Mouse (Mus musculus) erythroblast, embryonic 14.5 days (primary cell): ENCODE measurements around the gene Epop. TPM values are rescaled to one million over a fixed set of nuclear protein-coding genes. Genes with fewer than 3 reads are reported as not detected.
"Not testable (repeated sequence)": the region's sequence is repeated elsewhere in the genome, so short reads cannot be mapped to it uniquely, and the experiment has no call there.

Source experiments
- H3K27me3 ChIP-seq: 2 replicates; pipeline ENCODE4 v1.6.1; 2012; ENCODE audit warnings: inconsistent platforms; ENCODE audit not compliant: control insufficient read depth
- H3K36me3 ChIP-seq: 2 replicates; pipeline ENCODE4 v1.6.1; 2012; ENCODE audit warnings: mild to moderate bottlenecking, inconsistent platforms; ENCODE audit not compliant: control insufficient read depth
- H3K4me1 ChIP-seq: 2 replicates; pipeline ENCODE4 v1.6.1; 2012; ENCODE audit warnings: inconsistent platforms; ENCODE audit not compliant: control insufficient read depth
- H3K4me3 ChIP-seq: replicated peaks from 2 replicates; pipeline ENCODE3; 2012; ENCODE audit warnings: moderate library complexity, mild to moderate bottlenecking, inconsistent platforms
- H3K9me3 ChIP-seq: 2 replicates; pipeline ENCODE4 v1.6.1; 2012; ENCODE audit warnings: low read length, inconsistent platforms, mixed read lengths; ENCODE audit not compliant: control insufficient read depth
- GATA1 ChIP-seq: IDR thresholded peaks from 2 replicates; pipeline ENCODE4 v1.6.1; 2012; ENCODE audit warnings: low read length, inconsistent platforms, mixed read lengths
- TAL1 ChIP-seq: IDR thresholded peaks from 3 replicates; pipeline ENCODE4 v1.6.1; 2012; ENCODE audit warnings: low read length, inconsistent platforms, mixed read lengths
- polyA plus RNA-seq: library from polyadenylated mRNA; stranded (reverse); fragments of >175 nt; gene quantifications from 2 replicates; pipeline ENCODE4 v1.2.3, GENCODE M21; 2012

Epop gene
- polyA plus RNA-seq, 1 experiment = 0.13 TPM

GRCm38 (mm10) chr11:97662207-97662892, 32.8 kb upstream of the Epop start:
- Histone ChIP-seq H3K9me3 (peaks cover 7% of the 10 kb centered on the region; the same call in 1 of the 2 replicates), H3K4me3 (peak overlapping the region; percentile 34), H3K4me1 (peaks cover 14% of the 10 kb centered on the region), H3K27me3 (peaks cover 91% of the 10 kb centered on the region), H3K36me3 (peaks cover 3% of the 10 kb centered on the region; the same call in 1 of the 2 replicates)
- no peak for TF ChIP-seq GATA1

GRCm38 (mm10) chr11:97661648-97662133, 32.2 kb upstream of the Epop start:
- H3K4me3 ChIP-seq = no peak overlapping the region
- H3K4me1 ChIP-seq = peaks cover 14% of the 10 kb centered on the region
- peaks cover 7% of the 10 kb centered on the region; the same call in 1 of the 2 replicates for H3K9me3 ChIP-seq
- peaks cover 88% of the 10 kb centered on the region for H3K27me3 ChIP-seq
- peaks cover 3% of the 10 kb centered on the region; the same call in 1 of the 2 replicates for H3K36me3 ChIP-seq
- TF ChIP-seq TAL1 (no peak), GATA1 (no peak)

GRCm38 (mm10) chr11:97660734-97661647, 31.5 kb upstream of the Epop start:
- TF ChIP-seq GATA1 = no peak
- no peak for TF ChIP-seq TAL1
- Histone ChIP-seq H3K27me3 (peaks cover 82% of the 10 kb centered on the region), H3K4me3 (peak overlapping the region; percentile 62), H3K9me3 (peaks cover 7% of the 10 kb centered on the region; the same call in 1 of the 2 replicates), H3K4me1 (peaks cover 14% of the 10 kb centered on the region), H3K36me3 (peaks cover 3% of the 10 kb centered on the region; the same call in 1 of the 2 replicates)

- no peak for TF ChIP-seq GATA1
- no peak for TF ChIP-seq TAL1
- Histone ChIP-seq H3K27me3 (peaks cover 74% of the 10 kb centered on the region), H3K4me1 (peaks cover 14% of the 10 kb centered on the region), H3K9me3 (peaks cover 4% of the 10 kb centered on the region; the same call in 1 of the 2 replicates), H3K36me3 (no peaks in the 10 kb centered on the region), H3K4me3 (peak overlapping the region; percentile 62)
Observed at GRCm38 (mm10) chr11:97659990-97660714, 30.6 kb upstream of the Epop start.

GRCm38 (mm10) chr11:97659267-97659989, 29.9 kb upstream of the Epop start:
- no peak for TF ChIP-seq GATA1
- no peak for TF ChIP-seq TAL1
- peak overlapping the region; percentile 62 for H3K4me3 ChIP-seq
- H3K27me3 ChIP-seq = peaks cover 66% of the 10 kb centered on the region
- H3K9me3 ChIP-seq = peaks cover 4% of the 10 kb centered on the region; the same call in 1 of the 2 replicates
- no peaks in the 10 kb centered on the region for H3K36me3 ChIP-seq
- peaks cover 14% of the 10 kb centered on the region for H3K4me1 ChIP-seq

- peaks cover 60% of the 10 kb centered on the region for H3K27me3 ChIP-seq
- no peak overlapping the region for H3K4me3 ChIP-seq
- no peaks in the 10 kb centered on the region for H3K36me3 ChIP-seq
- H3K4me1 ChIP-seq = peaks cover 14% of the 10 kb centered on the region
- peaks cover 4% of the 10 kb centered on the region; the same call in 1 of the 2 replicates for H3K9me3 ChIP-seq
- TF ChIP-seq TAL1 (no peak), GATA1 (no peak)
Observed at GRCm38 (mm10) chr11:97658751-97659266, 29.3 kb upstream of the Epop start.

- peaks cover 14% of the 10 kb centered on the region for H3K4me1 ChIP-seq
- H3K4me3 ChIP-seq, H3K9me3 ChIP-seq, H3K36me3 ChIP-seq: not testable (repeated sequence)
- H3K27me3 ChIP-seq = peaks cover 52% of the 10 kb centered on the region
Observed at GRCm38 (mm10) chr11:97657967-97658366, 28.5 kb upstream of the Epop start.

GRCm38 (mm10) chr11:97657184-97657945, 27.9 kb upstream of the Epop start:
- TF ChIP-seq GATA1 (no peak), TAL1 (no peak)
- Histone ChIP-seq H3K27me3 (peaks cover 46% of the 10 kb centered on the region), H3K9me3 (peaks cover 7% of the 10 kb centered on the region; the same call in 1 of the 2 replicates)

More at GRCm38 (mm10) chr11:97657184-97657945, 27.9 kb upstream of the Epop start:
- no peak overlapping the region for H3K4me3 ChIP-seq
- H3K4me1 ChIP-seq = peaks cover 14% of the 10 kb centered on the region
- H3K36me3 ChIP-seq = no peaks in the 10 kb centered on the region
